Mouse (Mus musculus) heart, embryonic 16.5 days (tissue): ENCODE results near the gene Ggta1. TPM values are rescaled to one million over a fixed set of nuclear protein-coding genes. Genes with fewer than 3 reads are reported as not detected.
A peak's percentile ranks its signal among the peaks of the same experiment; 100 is the strongest.

Experiments used
- ATAC-seq: fragments of 200-750 bp; cut with Nextera tagmentation; replicated peaks from 2 replicates; pipeline ENCODE4 v1.8.0; 2017; ENCODE audit warnings: moderate number of reproducible peaks; ENCODE audit not compliant: insufficient read depth, low FRiP score; ENCODE audit errors: extremely low read depth
- H3K27ac ChIP-seq: fragments of 300-500 bp; sonication (generic); 2 replicates; pipeline ENCODE4 v1.5.1; 2014; ENCODE audit warnings: mild to moderate bottlenecking, low read length, control low read depth, moderate library complexity
- H3K27me3 ChIP-seq: fragments of 300-500 bp; sonication (generic); 2 replicates; pipeline ENCODE4 v1.6.1; 2014; ENCODE audit warnings: low read length, mixed read lengths; ENCODE audit not compliant: control insufficient read depth, insufficient read depth
- H3K36me3 ChIP-seq: fragments of 300-500 bp; sonication (generic); 2 replicates; pipeline ENCODE4 v1.6.1; 2014; ENCODE audit not compliant: control insufficient read depth, insufficient read depth
- H3K4me1 ChIP-seq: fragments of 300-500 bp; sonication (generic); 2 replicates; pipeline ENCODE4 v1.6.1; 2014; ENCODE audit warnings: low read length, mixed read lengths; ENCODE audit not compliant: control insufficient read depth, insufficient read depth
- H3K4me2 ChIP-seq: fragments of 300-500 bp; sonication (generic); 2 replicates; pipeline ENCODE4 v1.6.1; 2014; ENCODE audit warnings: low read depth, mild to moderate bottlenecking, control low read depth, low read length
- H3K4me3 ChIP-seq: fragments of 300-500 bp; sonication (generic); 2 replicates; pipeline ENCODE4 v1.5.1; 2014; ENCODE audit warnings: mild to moderate bottlenecking, control low read depth, low read length
- H3K9ac ChIP-seq: fragments of 300-500 bp; sonication (generic); 2 replicates; pipeline ENCODE4 v1.6.1; 2014; ENCODE audit warnings: low read length, control low read depth
- H3K9me3 ChIP-seq: fragments of 300-500 bp; sonication (generic); replicated peaks from 2 replicates; pipeline ENCODE4 v1.6.1; 2016; ENCODE audit warnings: low read length; ENCODE audit not compliant: control insufficient read depth
- WGBS: fragments of 180-500 bp; shearing (Covaris S2); extraction: QIAGEN DNeasy Blood & Tissue Kit; methylation state at CpG from one replicate; pipeline ENCODE4 v1.1.7; 2014; 5-methylcytosine and 5-hydroxymethylcytosine counted together
- polyA plus RNA-seq: library from polyadenylated mRNA; unstranded; fragments of >200 nt; fragmentation: Nextera tagmentation; extraction: Ambion mirVana; gene quantifications from 2 replicates; pipeline ENCODE4 v1.2.1, GENCODE M21; 2015

Ggta1 gene
- 28.6 and 30.9 TPM in 2 replicates for polyA plus RNA-seq

DNA sequence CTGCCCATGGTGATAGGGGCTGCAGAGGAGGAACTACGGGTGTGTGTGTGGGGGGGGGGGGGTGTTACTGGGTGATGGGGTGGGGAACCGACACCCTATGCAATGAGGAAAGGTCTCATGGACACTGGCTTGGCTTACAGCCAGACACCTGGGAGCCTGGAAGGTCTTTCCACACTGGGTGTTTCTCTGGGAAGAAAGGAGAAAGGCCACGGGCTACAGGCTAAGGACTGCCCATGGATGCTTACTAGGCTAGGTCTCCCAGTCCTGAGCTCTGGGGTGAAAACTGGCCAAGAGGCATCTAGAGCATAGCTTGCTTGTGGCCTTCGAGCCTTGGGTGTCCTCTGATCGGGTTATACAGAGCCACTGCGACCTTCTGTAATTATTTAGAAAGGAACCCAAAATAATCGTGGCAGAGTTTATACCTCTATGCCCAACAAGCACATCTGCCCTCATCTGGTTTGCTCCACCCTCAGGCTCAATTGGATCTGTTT, at the start of gene Ggta1:
Gene Ggta1 (minus strand): TSS at position 441 of the 491 bp plus-strand sequence.
- peak within 1 kb of the TSS; percentile 74 for H3K4me2 ChIP-seq
- peak within 1 kb of the TSS; percentile 71 for H3K4me3 ChIP-seq
- H3K36me3 ChIP-seq: no peaks in the 10 kb centered on the region; the same call in 1 of the 2 replicates
- 22% methylated on average over 7 of the region's 7 CpGs for WGBS
- no peak for ATAC-seq
- peak within 1 kb of the TSS; percentile 87 for H3K9ac ChIP-seq
- H3K27ac ChIP-seq: peak within 1 kb of the TSS; percentile 84
- H3K27me3 ChIP-seq: no peaks in the 10 kb centered on the region
- peaks cover 19% of the 10 kb centered on the region for H3K4me1 ChIP-seq
- no peaks in the 10 kb centered on the region for H3K9me3 ChIP-seq

DNA sequence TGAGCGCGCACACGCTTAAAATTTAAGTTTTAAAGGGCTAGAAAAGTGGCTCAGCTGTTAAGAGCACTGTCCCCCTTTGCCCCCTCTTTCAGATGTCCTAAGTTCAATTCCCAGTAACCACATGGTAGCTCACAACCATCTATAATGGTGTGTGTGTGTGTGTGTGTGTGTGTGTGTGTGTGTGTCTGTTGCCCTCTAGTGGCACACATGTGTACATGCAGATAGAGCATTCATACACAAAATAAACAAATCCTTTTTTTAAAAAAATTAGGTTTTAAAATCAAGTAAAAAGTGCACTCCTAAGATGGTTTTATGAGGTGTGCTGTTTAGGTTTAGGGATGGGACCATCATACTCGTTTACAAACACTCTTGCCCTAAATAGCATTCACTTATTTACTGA, 49.2 kb upstream of the Ggta1 start:
- Histone ChIP-seq H3K4me3 (no peak overlapping the region), H3K4me1 (peaks cover 49% of the 10 kb centered on the region), H3K27ac (no peak overlapping the region), H3K27me3 (no peaks in the 10 kb centered on the region), H3K9ac (no peak overlapping the region), H3K9me3 (no peaks in the 10 kb centered on the region), H3K4me2 (no peak overlapping the region), H3K36me3 (no peaks in the 10 kb centered on the region)
- 92% methylated on average over 4 of the region's 4 CpGs for WGBS
- ATAC-seq: no peak

DNA sequence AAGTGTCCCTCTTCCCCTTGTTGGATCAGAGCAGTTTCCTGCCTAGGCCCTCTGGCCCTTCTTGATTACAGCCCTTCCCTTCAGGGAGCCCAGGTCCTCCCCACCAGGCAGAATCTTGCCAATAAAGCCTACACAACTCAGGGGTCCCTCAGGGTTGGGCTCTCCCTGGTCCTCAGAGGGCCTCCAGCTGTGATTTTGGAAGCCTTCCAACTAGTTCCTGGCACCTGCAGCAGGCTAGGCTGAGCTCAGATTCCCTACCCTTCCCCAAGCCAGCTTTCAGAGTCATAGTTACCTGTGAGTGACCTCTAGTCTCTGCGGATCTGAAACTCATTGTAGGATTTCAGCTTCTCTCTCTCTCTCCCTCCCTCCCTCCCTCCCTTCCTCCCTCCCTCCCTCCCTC, 47.9 kb upstream of the Ggta1 start:
- Histone ChIP-seq H3K36me3 (no peaks in the 10 kb centered on the region), H3K27ac (peak overlapping the region; percentile 58), H3K27me3 (no peaks in the 10 kb centered on the region), H3K4me2 (no peak overlapping the region), H3K9me3 (no peaks in the 10 kb centered on the region), H3K4me3 (no peak overlapping the region), H3K9ac (no peak overlapping the region), H3K4me1 (peaks cover 60% of the 10 kb centered on the region)
- no peak for ATAC-seq
- WGBS: 21% methylated on average over 1 of the region's 1 CpGs

DNA sequence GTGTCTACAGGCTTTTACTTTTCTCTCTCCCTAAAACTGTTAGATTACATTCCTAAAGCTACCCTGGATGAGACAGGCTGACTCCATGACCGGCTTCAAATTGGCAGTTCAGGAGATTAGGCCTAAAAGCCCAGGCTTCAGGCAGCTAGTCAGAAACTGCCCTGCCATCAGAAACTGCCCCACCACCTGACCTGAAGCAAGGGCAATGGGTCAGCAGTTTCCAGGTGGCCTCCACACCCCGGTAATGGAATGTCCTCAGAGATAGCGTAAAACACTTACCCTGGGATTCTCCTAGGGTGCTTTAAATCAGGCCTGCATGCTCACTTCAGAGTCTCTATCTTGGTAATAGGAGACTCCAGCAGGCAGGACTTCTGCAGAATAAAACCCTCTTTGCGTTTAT, 46.9 kb upstream of the Ggta1 start:
- Histone ChIP-seq H3K4me1 (peaks cover 61% of the 10 kb centered on the region), H3K27me3 (no peaks in the 10 kb centered on the region), H3K9me3 (no peaks in the 10 kb centered on the region), H3K4me3 (no peak overlapping the region), H3K4me2 (no peak overlapping the region), H3K36me3 (no peaks in the 10 kb centered on the region), H3K9ac (no peak overlapping the region), H3K27ac (no peak overlapping the region; the same call in 1 of the 2 replicates)
- WGBS: 43% methylated on average over 4 of the region's 4 CpGs
- ATAC-seq: no peak

DNA sequence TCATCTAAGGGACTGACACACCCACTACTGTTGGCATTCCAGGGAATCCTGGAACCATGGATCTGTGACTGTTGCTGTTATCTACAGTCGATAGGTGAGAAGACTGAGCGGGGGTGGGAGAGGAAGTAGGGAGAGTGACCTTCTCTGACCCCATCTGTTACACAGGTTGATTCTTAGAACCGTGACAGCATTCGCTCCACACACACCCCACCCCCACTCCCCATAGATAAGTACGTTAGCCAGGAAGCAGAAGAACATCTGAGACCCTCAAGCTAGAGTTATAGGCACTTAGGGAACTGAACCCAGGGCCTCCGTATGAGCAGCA, 46.3 kb upstream of the Ggta1 start:
- H3K4me2 ChIP-seq: no peak overlapping the region
- peak overlapping the region; percentile 78 for H3K27ac ChIP-seq
- ATAC-seq: no peak
- no peaks in the 10 kb centered on the region for H3K9me3 ChIP-seq
- peaks cover 63% of the 10 kb centered on the region for H3K4me1 ChIP-seq
- H3K36me3 ChIP-seq: no peaks in the 10 kb centered on the region
- no peaks in the 10 kb centered on the region for H3K27me3 ChIP-seq
- H3K9ac ChIP-seq: no peak overlapping the region
- no peak overlapping the region for H3K4me3 ChIP-seq
- 18% methylated on average over 6 of the region's 6 CpGs for WGBS

DNA sequence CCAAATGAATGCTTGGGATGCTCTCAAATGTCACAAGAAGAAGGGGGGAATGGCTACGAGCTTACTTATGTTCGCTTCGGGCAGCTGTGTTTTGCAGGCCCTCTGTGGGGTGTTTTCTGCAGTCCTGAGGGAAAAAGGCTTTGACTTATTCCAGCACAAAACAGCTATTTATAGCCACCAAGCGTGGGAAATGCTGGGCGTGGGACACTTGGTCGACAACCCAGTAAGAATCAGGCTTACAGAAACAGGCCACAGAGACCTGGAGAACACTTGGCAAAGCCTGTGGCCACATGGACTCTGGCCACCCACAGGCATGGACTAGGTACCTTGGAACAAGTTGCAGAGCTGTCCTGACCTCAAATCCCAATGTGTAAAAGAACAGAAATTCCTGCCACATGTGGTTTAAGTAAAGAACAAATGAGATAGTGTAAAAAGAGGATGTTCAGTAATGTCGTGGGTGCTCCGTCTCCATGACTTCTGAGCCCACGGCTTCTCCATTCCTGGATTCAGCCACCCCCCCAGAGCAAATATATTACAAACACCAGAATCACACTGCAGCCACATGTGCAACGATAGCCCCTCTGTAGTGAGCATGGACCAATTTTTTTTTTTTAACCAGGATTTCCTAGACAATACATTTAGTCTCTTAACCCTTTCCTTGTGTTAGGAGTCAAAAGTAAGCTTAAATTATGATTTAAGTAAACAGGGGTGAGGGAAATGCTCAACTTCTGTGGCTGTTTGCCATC, 45.7 kb upstream of the Ggta1 start:
- peak; percentile 3; the same call in 1 of the 2 replicates for ATAC-seq
- no peak overlapping the region for H3K4me2 ChIP-seq
- peaks cover 63% of the 10 kb centered on the region for H3K4me1 ChIP-seq
- H3K9me3 ChIP-seq: no peaks in the 10 kb centered on the region
- H3K36me3 ChIP-seq: no peaks in the 10 kb centered on the region
- H3K9ac ChIP-seq: peak overlapping the region; percentile 10; the same call in 1 of the 2 replicates
- no peaks in the 10 kb centered on the region for H3K27me3 ChIP-seq
- H3K4me3 ChIP-seq: no peak overlapping the region
- WGBS: 21% methylated on average over 10 of the region's 10 CpGs
- peak overlapping the region; percentile 78 for H3K27ac ChIP-seq

DNA sequence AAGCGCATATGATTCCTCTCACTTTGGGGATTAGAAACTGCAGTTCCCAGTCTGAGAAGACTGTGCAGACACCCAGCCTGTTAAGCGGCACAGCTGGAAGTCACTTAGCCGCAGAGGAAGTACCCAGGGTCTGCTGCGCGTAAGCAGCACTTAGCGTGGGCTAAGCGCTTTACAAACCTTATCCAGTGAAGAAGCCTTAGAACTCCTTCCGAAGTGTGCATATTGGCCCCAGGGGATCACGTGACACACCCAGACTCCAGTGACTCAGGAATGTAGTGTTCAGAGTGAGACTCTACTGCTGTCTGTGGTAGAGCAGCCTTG, 44.1 kb upstream of the Ggta1 start:
- Histone ChIP-seq H3K9ac (no peak overlapping the region; the same call in 1 of the 2 replicates), H3K4me3 (no peak overlapping the region), H3K4me1 (peaks cover 66% of the 10 kb centered on the region), H3K27ac (peak overlapping the region; percentile 78), H3K27me3 (no peaks in the 10 kb centered on the region), H3K9me3 (no peaks in the 10 kb centered on the region), H3K4me2 (0 out of 2 replicates have a peak overlapping the region, but pooled peaks have one; percentile 6), H3K36me3 (no peaks in the 10 kb centered on the region)
- WGBS: 36% methylated on average over 9 of the region's 9 CpGs
- no peak for ATAC-seq

DNA sequence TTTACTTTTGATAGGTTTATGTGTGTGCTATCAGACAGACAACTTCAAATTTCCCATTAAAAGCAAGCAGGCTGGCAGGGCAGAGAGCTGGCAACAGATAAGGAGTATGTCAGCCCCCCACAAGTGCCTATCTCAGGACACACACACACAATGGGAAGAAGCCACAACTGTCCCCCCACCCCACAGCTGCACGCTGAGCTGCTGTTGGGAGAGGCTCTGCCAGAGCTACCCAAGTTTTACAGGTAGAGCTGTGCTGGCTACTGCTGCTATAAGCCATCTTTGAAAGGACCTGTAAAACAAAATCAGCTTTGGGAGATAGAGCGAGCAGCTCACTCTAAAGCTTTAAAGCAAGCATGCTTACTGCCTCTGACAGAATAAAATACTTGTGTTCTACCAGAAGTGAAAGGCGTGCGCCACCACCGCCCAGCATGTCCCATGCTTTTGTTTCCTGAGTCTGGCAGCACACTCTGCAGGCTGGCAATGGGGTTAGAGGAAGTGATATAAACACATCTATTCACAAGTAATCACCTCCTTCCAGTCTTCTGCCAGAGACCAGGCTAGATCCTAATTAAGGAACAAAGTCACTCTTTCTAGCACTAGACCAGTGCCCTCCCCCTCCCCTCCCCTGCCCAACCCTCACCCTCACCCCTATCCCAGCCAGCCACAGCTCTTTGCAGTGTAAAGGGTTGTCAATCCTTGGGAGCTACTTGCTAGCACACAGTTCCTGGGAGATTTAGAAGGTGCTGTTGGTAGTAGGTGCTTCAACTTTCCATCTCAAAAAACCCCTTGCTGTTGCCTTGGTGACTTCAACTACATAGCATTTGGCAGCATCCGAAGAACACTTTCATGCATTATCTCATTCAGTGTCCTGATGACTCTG, 43.5 kb upstream of the Ggta1 start:
- ATAC-seq: no peak
- peaks cover 66% of the 10 kb centered on the region for H3K4me1 ChIP-seq
- 46% methylated on average over 6 of the region's 6 CpGs for WGBS

More for the DNA sequence above, 43.5 kb upstream of the Ggta1 start:
- Histone ChIP-seq H3K4me3 (no peak overlapping the region), H3K36me3 (no peaks in the 10 kb centered on the region), H3K27me3 (no peaks in the 10 kb centered on the region), H3K27ac (peak overlapping the region; percentile 78), H3K9me3 (no peaks in the 10 kb centered on the region), H3K9ac (no peak overlapping the region; the same call in 1 of the 2 replicates), H3K4me2 (0 out of 2 replicates have a peak overlapping the region, but pooled peaks have one; percentile 8)
